Mouse (Mus musculus) cortical plate, adult 2 months (tissue): ENCODE results near the gene Gprc5c.

Experiments
- CTCF ChIP-seq: fragments of 200-500 bp; IDR thresholded peaks from 2 replicates; pipeline ENCODE4 v1.5.1; 2011; ENCODE audit warnings: mild to moderate bottlenecking, control low read depth, low read length; ENCODE audit not compliant: insufficient read depth; ENCODE audit errors: extremely low read depth
- POLR2A ChIP-seq: fragments of 200-500 bp; IDR thresholded peaks from 2 replicates; pipeline ENCODE4 v1.6.1; 2011; ENCODE audit warnings: mild to moderate bottlenecking, low read length, control low read depth; ENCODE audit not compliant: insufficient read depth; ENCODE audit errors: extremely low read depth

DNA sequence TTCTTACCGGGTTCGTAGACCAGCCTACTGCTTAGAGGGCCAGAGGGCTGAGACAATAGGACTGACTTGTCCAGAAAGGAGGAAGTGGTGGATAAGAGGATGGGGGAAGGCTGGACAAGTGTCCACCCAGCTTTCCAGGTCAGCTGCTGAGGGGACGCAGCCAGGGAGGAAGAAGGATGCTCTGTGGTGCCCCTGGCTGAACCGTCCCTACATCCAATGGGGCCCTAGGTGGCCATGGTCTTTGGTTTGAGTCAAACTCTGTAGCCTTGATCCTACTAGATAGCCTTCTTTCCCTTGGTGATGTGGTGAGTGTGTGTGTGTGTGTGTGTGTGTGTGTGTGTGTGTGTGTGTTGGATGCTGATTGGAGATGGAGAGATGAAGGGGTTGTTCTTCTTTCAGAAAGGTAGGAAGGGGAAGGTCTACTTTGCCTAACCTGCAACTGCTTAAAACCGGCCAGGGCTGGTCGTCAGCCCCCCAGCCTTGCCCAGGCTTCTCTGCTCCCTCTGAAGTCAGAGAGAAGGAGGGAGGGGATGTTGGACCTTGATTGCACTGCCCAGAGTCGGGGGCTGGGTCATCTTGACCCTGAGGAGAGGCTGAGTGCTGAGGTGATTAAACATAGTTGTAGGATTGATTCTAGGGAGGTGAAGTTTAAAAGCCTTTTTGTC is 2.4 kb downstream of the Gprc5c start:
- TF ChIP-seq POLR2A (no peak), CTCF (no peak)
